In genomic region chr1:181937064-181937463, GRCm38 (mm10) we compare ENCODE assay signal across 17 mouse cellular contexts.
"Had no signal": no experiment of that assay in that cellular context is flagged by ENCODE, and none has a peak within 500 bp of the region (broad histone marks: within the 10 kb centered on the region; RNA-seq: fewer than 3 reads in every experiment).

No protein-coding gene starts in this region.

- H3K36me3 ChIP-seq: lung, embryonic 15.5 days; midbrain, embryonic 13.5 days; midbrain, embryonic 15.5 days; neural tube, embryonic 12.5 days; stomach, embryonic 15.5 days had no signal

- H3K27me3 ChIP-seq: lung, embryonic 15.5 days; megakaryocyte, embryonic 14.5 days; midbrain, embryonic 13.5 days; midbrain, embryonic 15.5 days; neural tube, embryonic 12.5 days; stomach, embryonic 15.5 days had no signal

- H3K4me2 ChIP-seq: lung, embryonic 15.5 days; midbrain, embryonic 11.5 days; midbrain, embryonic 13.5 days; midbrain, embryonic 15.5 days; neural tube, embryonic 12.5 days; stomach, embryonic 15.5 days had no signal

- DNase-seq: lung, adult 2 months; lung, postnatal 14 days; lung, postnatal 36 days; right cerebral cortex, postnatal 14 days; thymus, adult 2 months; thymus, postnatal 25 days; thymus, postnatal 4 days had no signal

- H3K4me3 ChIP-seq: lung, embryonic 15.5 days; megakaryocyte, embryonic 14.5 days; midbrain, embryonic 13.5 days; midbrain, embryonic 15.5 days; neural tube, embryonic 12.5 days; stomach, embryonic 15.5 days had no signal

- H3K4me1 ChIP-seq: lung, embryonic 15.5 days; neural tube, embryonic 12.5 days; stomach, embryonic 15.5 days had no signal

- H3K9ac ChIP-seq: lung, embryonic 15.5 days; midbrain, embryonic 13.5 days; midbrain, embryonic 15.5 days; neural tube, embryonic 12.5 days; stomach, embryonic 15.5 days had no signal

- ATAC-seq: lung, postnatal 0 days; midbrain, embryonic 13.5 days; midbrain, embryonic 15.5 days had no signal

- H3K9me3 ChIP-seq: lung, embryonic 15.5 days; megakaryocyte, embryonic 14.5 days; midbrain, embryonic 13.5 days; midbrain, embryonic 15.5 days; neural tube, embryonic 12.5 days; stomach, embryonic 15.5 days had no signal

- H3K27ac ChIP-seq: lung, embryonic 15.5 days; macrophage; midbrain, embryonic 13.5 days; midbrain, embryonic 15.5 days; neural tube, embryonic 12.5 days; stomach, embryonic 15.5 days; stomach, postnatal 0 days had no signal
